Mouse (Mus musculus) heart, embryonic 11.5 days (tissue): Measurements from ENCODE around the gene 4930442H23Rik. TPM values are rescaled to one million over a fixed set of nuclear protein-coding genes. Genes with fewer than 3 reads are reported as not detected.

Experiments used
- ATAC-seq: fragments of 200-750 bp; cut with Nextera tagmentation; replicated peaks from 2 replicates; pipeline ENCODE4 v1.8.0; 2017; ENCODE audit warnings: moderate library complexity; ENCODE audit not compliant: insufficient number of reproducible peaks, low FRiP score, low TSS enrichment
- H3K27ac ChIP-seq: fragments of 300-500 bp; sonication (generic); 2 replicates; pipeline ENCODE4 v1.5.1; 2014; ENCODE audit warnings: mild to moderate bottlenecking, low read depth, low read length
- H3K27me3 ChIP-seq: fragments of 300-500 bp; sonication (generic); 2 replicates; pipeline ENCODE4 v1.6.1; 2014; ENCODE audit warnings: mild to moderate bottlenecking, low read length, mixed read lengths; ENCODE audit not compliant: control insufficient read depth, insufficient read depth
- H3K36me3 ChIP-seq: fragments of 300-500 bp; sonication (generic); 2 replicates; pipeline ENCODE4 v1.6.1; 2014; ENCODE audit warnings: mild to moderate bottlenecking, low read length, moderate library complexity, mixed read lengths; ENCODE audit not compliant: control insufficient read depth, insufficient read depth
- H3K4me1 ChIP-seq: fragments of 300-500 bp; sonication (generic); 2 replicates; pipeline ENCODE4 v1.6.1; 2014; ENCODE audit warnings: low read length; ENCODE audit not compliant: control insufficient read depth, insufficient read depth
- H3K4me2 ChIP-seq: fragments of 300-500 bp; sonication (generic); 2 replicates; pipeline ENCODE4 v1.6.1; 2014; ENCODE audit warnings: mild to moderate bottlenecking, moderate library complexity
- H3K4me3 ChIP-seq: fragments of 300-500 bp; sonication (generic); 2 replicates; pipeline ENCODE4 v1.5.1; 2014; ENCODE audit warnings: low read depth, low read length
- H3K9ac ChIP-seq: fragments of 300-500 bp; sonication (generic); 2 replicates; pipeline ENCODE4 v1.6.1; 2014; ENCODE audit warnings: mild to moderate bottlenecking, low read depth, low read length, moderate library complexity
- H3K9me3 ChIP-seq: fragments of 300-500 bp; sonication (generic); replicated peaks from 2 replicates; pipeline ENCODE4 v1.6.1; 2016; ENCODE audit warnings: low read length; ENCODE audit not compliant: control insufficient read depth
- WGBS: fragments of 180-500 bp; shearing (Covaris S2); extraction: QIAGEN DNeasy Blood & Tissue Kit; methylation state at CpG from one replicate; pipeline ENCODE4 v1.1.7; 2014; ENCODE audit not compliant: insufficient replicate concordance; 5-methylcytosine and 5-hydroxymethylcytosine counted together
- polyA plus RNA-seq: library from polyadenylated mRNA; unstranded; fragments of >200 nt; fragmentation: Nextera tagmentation; extraction: Ambion mirVana; gene quantifications from 2 replicates; pipeline ENCODE4 v1.2.1, GENCODE M21; 2014

Gene 4930442H23Rik
- polyA plus RNA-seq, 1 experiment from 2014 or later, result 0.21 TPM

DNA sequence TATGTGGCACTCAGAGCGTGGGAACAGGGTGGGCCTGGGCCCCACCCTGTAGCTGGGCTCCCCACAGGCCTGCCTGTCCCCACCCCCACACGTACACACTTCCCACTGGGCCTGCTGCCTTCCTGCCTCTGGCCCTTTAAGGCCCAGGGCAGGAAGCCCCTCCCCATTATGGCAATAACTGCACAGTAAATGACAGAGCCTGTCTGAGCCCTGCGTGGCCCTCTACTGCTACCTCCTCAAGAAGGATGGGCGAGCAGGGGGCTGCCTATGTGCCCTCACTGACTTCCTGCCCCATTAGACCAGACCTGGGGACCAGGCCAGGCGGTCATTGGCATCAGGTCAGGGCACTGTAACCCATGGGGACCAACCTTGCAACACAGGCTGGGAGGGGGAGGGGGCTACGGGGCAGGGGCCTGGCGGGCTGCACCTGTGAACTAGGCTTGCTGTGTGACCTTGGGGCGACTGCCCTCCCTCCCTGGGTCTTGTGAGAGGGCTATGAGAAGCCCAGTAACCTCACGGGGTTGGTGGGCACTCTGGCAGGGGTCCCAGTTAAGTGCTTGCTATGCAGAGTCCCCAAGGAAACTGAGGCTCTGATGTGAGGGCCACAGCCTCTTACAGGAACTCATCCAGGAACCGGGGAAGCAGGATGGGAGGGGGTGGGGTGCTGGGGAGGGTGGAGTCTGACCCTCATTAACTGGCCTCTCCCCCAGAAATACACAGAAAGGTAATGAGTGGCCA, 42.8 kb downstream of the 4930442H23Rik start:
- Histone ChIP-seq H3K27me3 (no peaks in the 10 kb centered on the region), H3K9ac (peak overlapping the region; percentile 72), H3K9me3 (no peaks in the 10 kb centered on the region), H3K27ac (0 out of 2 replicates have a peak overlapping the region, but pooled peaks have one; percentile 24), H3K36me3 (peaks cover 24% of the 10 kb centered on the region), H3K4me1 (peaks cover 48% of the 10 kb centered on the region), H3K4me2 (peak overlapping the region; percentile 80), H3K4me3 (peak overlapping the region; percentile 68)
- WGBS, result 59% methylated on average over 10 of the region's 10 CpGs
- ATAC-seq, result no peak

DNA sequence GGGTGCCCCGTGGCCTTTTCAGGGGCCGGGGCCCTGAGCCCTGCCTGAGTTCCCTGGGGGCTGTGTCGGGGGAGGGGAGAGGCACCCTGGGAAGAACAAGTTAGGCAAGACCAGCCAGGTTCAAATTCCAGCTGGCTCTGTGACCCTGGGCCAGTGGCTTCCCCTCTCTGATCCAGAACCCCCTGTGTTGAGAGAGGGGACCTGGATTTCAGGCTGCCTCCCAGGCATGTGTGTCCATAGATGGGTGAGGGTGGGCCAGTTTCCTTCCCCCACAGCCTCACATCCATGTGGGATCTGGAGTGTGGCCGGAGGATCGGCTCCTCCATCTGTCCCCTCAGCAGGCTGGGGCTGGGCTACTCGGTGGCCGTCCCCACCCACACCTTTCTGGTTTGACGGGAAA, 43.6 kb downstream of the 4930442H23Rik start:
- H3K9ac ChIP-seq, result peak overlapping the region; percentile 72

DNA sequence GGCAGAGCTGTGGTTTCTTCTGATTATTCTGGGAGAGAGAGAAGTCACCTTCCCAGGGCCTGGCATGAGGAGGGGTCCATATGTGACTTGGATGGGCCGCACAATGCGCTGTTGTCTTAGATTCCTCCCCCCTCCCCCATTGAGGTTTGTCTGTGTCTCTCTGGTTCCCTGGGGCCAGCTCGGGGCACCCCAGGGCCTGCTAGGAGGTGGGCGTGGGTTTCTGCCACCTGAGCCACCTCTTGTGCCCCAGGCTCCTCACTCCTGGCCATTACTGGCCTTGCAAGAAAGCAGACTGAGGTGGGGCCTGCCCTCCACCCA, 44.2 kb downstream of the 4930442H23Rik start:
- H3K27ac ChIP-seq, result peak overlapping the region; percentile 66; the same call in 1 of the 2 replicates

More for the DNA sequence above, 43.6 kb downstream of the 4930442H23Rik start:
- ATAC-seq, result no peak
- Histone ChIP-seq H3K36me3 (peaks cover 16% of the 10 kb centered on the region), H3K27me3 (peaks cover 3% of the 10 kb centered on the region), H3K4me1 (peaks cover 43% of the 10 kb centered on the region), H3K9me3 (no peaks in the 10 kb centered on the region), H3K27ac (no peak overlapping the region), H3K4me3 (peak overlapping the region; percentile 68), H3K4me2 (peak overlapping the region; percentile 80)
- 59% methylated on average over 8 of the region's 8 CpGs for WGBS

DNA sequence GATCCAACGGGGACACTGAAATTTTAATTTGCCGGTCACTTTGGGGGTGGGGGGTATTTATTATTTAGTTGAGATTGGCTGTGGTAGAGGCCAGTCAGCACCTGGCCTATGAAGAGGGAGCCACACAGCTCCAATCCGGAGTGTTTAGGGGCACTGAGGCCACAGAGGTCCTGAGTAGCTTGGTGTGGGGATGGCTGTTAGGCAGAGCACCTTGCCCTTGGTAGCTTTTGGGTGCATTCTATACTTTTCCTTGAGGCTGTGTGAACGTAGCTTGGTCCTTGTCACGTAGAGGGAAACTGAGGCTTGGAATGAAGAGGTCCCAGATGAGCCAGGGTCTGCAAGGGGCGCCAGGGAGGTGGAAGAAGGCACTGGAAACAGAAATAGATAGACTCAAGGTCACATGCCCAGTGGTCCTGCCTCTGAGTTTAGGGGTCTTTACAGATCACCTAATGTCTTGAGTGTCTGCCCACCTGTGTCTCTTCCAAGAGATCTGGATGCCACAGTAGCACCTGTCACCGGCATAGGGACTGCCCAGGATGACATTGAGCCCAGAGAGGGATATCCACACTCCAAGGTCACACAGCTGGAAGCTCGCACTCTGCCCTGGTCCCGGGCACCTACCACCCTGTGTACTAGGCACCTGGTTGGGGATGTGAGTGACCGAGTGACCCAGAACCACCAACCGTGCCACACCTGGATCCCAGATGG, 44.7 kb downstream of the 4930442H23Rik start:
- peak overlapping the region; percentile 68 for H3K4me3 ChIP-seq
- WGBS, result 60% methylated on average over 11 of the region's 11 CpGs
- H3K27ac ChIP-seq, result peak overlapping the region; percentile 66
- ATAC-seq, result no peak
- peak overlapping the region; percentile 80 for H3K4me2 ChIP-seq
- H3K4me1 ChIP-seq, result peaks cover 44% of the 10 kb centered on the region
- H3K27me3 ChIP-seq, result peaks cover 13% of the 10 kb centered on the region
- H3K36me3 ChIP-seq, result peaks cover 5% of the 10 kb centered on the region
- H3K9me3 ChIP-seq, result no peaks in the 10 kb centered on the region
- peak overlapping the region; percentile 72 for H3K9ac ChIP-seq

More for the DNA sequence above, 44.2 kb downstream of the 4930442H23Rik start:
- Histone ChIP-seq H3K4me2 (peak overlapping the region; percentile 80), H3K9me3 (no peaks in the 10 kb centered on the region), H3K4me1 (peaks cover 44% of the 10 kb centered on the region), H3K4me3 (peak overlapping the region; percentile 68), H3K27me3 (peaks cover 8% of the 10 kb centered on the region), H3K9ac (peak overlapping the region; percentile 72; the same call in 1 of the 2 replicates), H3K36me3 (peaks cover 10% of the 10 kb centered on the region)
- 69% methylated on average over 4 of the region's 4 CpGs for WGBS
- ATAC-seq, result no peak

DNA sequence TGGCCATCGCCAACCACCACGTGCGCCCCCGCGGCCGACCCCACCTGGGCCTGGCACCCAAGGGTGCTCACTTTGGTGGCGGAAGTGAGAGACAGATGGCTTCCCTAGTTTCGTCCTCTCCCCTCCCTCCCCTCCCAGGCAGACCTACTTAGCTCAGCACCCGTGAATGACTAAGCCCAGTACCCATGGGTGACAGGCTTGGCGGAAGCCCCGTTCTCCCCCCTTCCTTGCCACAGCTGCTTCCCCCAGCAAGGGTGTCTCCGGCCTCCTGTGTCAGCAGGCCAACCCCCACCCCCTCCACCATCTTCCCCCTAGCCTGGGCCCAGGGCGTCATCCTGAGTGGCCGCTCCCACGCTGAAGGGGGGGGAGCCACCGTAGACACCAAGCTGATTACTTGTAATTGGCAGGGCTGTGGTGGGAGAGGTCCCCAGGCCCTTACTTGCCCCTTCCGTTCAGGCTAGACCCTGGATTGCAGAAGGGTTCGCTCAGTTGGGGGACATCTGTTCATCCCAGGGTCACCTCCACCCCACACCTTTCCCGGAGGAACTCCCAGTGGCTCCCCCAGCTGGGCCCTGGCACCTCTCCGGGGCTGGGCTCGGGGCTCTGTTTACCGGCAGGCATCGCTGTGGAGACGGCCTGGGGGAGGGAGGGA, 45.4 kb downstream of the 4930442H23Rik start:
- H3K9ac ChIP-seq, result peak overlapping the region; percentile 72
- H3K9me3 ChIP-seq, result no peaks in the 10 kb centered on the region
- no peaks in the 10 kb centered on the region for H3K36me3 ChIP-seq
- H3K4me2 ChIP-seq, result peak overlapping the region; percentile 80
- 1% methylated on average over 22 of the region's 24 CpGs for WGBS
- peaks cover 44% of the 10 kb centered on the region for H3K4me1 ChIP-seq
- peak overlapping the region; percentile 83 for H3K27ac ChIP-seq
- H3K4me3 ChIP-seq, result peak overlapping the region; percentile 68
- ATAC-seq, result no peak
- H3K27me3 ChIP-seq, result peaks cover 15% of the 10 kb centered on the region

DNA sequence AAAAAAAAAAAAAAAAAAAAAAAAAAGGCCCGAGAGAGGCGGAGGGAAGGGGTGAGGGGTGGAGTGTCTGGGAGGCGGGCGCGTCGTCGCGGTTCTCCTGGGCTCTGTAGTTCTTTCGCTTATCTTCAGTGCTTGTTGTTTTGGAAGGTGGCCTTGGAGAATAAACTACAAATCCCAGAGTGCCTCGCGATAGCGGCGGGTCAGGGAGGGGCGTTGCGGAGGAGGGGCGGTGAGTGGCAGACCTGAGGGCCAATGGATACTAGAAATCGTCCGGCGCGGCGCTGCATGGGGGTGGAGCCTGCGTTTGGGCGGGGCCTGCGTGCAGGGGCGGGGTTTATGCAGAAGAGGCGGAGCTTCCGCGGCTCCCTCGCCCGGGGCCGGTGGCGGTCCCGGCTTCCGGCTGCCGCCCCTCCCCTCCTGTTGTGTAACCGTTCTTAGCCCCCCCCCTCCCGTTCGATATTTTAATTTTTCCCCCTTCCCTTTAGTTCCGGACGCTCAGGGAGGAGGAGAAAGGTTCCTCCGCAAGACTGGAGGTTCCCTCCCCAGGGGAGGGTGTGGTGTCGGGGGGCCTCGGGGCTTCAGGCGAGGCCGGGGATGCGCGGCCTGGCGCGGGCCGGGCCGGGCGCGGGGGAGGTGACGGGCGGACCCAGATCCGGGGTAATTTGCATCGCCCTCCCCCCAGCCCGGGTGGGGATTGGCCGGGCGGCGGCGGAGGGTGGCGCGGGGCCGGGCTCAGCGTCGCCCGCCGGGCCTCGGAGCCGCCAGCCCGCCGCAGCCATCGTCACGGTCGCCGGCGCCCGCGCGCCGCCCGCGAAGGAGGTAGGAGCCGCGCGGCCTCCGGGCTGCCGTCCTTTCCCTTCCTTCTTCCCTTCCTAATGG, 46.2 kb downstream of the 4930442H23Rik start:
- Histone ChIP-seq H3K27ac (peak overlapping the region; percentile 94), H3K9ac (peak overlapping the region; percentile 87), H3K27me3 (peaks cover 15% of the 10 kb centered on the region), H3K9me3 (no peaks in the 10 kb centered on the region), H3K4me1 (peaks cover 40% of the 10 kb centered on the region), H3K36me3 (no peaks in the 10 kb centered on the region), H3K4me2 (peak overlapping the region; percentile 96), H3K4me3 (peak overlapping the region; percentile 68)
- under 1% methylated on average over 84 of the region's 89 CpGs for WGBS
- peak; percentile 87 for ATAC-seq

DNA sequence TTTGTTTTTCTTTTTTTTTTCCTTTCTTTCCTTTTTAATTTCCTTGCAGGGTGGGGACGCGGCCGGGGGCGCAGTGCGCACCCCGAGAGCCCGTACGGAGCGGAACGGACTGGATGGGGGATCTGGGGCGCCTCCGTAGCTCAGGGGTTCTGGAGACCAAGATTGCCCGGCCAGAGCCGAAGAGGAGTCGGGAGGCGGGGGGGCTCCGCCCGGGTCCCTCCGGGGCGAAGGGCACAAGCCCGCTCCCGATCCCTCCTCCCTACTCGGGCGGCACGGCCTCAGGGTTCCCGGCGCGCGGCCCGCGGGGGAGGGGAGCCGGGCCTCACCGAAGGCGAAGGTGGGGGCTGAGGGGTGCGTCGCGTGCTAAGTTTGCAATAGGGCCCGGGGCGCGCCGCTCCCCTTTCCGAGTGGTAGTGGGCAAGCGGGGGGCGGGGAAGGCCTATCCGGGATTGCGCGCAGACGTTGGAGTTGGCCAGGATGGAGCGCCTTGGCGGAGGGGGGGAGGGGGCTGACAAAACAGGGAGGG, 46.9 kb downstream of the 4930442H23Rik start:
- H3K4me3 ChIP-seq, result peak overlapping the region; percentile 68
- H3K36me3 ChIP-seq, result no peaks in the 10 kb centered on the region
- H3K27me3 ChIP-seq, result peaks cover 15% of the 10 kb centered on the region
- H3K9ac ChIP-seq, result peak overlapping the region; percentile 87
- peaks cover 33% of the 10 kb centered on the region for H3K4me1 ChIP-seq
- peak overlapping the region; percentile 94 for H3K27ac ChIP-seq
- WGBS, result under 1% methylated on average over 40 of the region's 50 CpGs
- H3K9me3 ChIP-seq, result no peaks in the 10 kb centered on the region
- H3K4me2 ChIP-seq, result peak overlapping the region; percentile 96
- ATAC-seq, result peak; percentile 11
